Mouse (Mus musculus) MEL (cell line): ENCODE measurements at regions not wholly inside any gene's neighbourhood (a gene's known extent, or its start where the extent isn't known, plus 50 kb on each side); places are given as distances from the start of the nearest gene placed in this dataset.

Source experiments
- DNase-seq: peaks from one replicate; pipeline ENCODE4 v3.0.0; 2011; ENCODE audit warnings: low read depth, low spot score
- H3K27ac ChIP-seq: 2 replicates; pipeline ENCODE4 v1.5.1; 2012; ENCODE audit warnings: low read depth, mild to moderate bottlenecking, control low read depth, low read length, moderate library complexity; ENCODE audit not compliant: control insufficient read depth
- H3K27me3 ChIP-seq, 2 experiments: fragments of 150-350 bp in 1 of 2; sonication (generic) in 1 of 2; 2 replicates each; pipeline ENCODE4 v1.6.1; 2012; ENCODE audit warnings: low read length in 2 of 2, mild to moderate bottlenecking in 2 of 2, improper control_type of control experiment in 1 of 2, moderate library complexity in 1 of 2; ENCODE audit not compliant: insufficient read depth in 2 of 2, control insufficient read depth in 1 of 2
- H3K36me3 ChIP-seq, 2 experiments: 2 replicates each; pipeline ENCODE4 v1.6.1; 2012 to 2014; ENCODE audit warnings: low read length in 2 of 2, improper control_type of control experiment in 1 of 2, inconsistent platforms in 1 of 2, mild to moderate bottlenecking in 1 of 2; ENCODE audit not compliant: insufficient read depth in 2 of 2, control insufficient read depth in 1 of 2
- H3K4me1 ChIP-seq, 2 experiments: fragments of 150-350 bp in 1 of 2; sonication (generic) in 1 of 2; 2 replicates each; pipeline ENCODE4 v1.6.1; 2012; ENCODE audit warnings: low read length in 2 of 2, improper control_type of control experiment in 1 of 2, mild to moderate bottlenecking in 1 of 2; ENCODE audit not compliant: insufficient read depth in 2 of 2, control insufficient read depth in 1 of 2
- H3K4me3 ChIP-seq, 2 experiments: fragments of 150-350 bp in 1 of 2; sonication (generic) in 1 of 2; 2 replicates each; pipeline ENCODE4 v1.5.1; 2012; ENCODE audit warnings: low read depth in 2 of 2, low read length in 2 of 2, mild to moderate bottlenecking in 2 of 2, moderate library complexity in 2 of 2, control low read depth in 1 of 2, improper control_type of control experiment in 1 of 2; ENCODE audit not compliant: control insufficient read depth in 1 of 2, insufficient read depth in 1 of 2
- H3K79me2 ChIP-seq: 2 replicates; pipeline ENCODE4 v1.6.1; 2012; ENCODE audit warnings: mild to moderate bottlenecking, low read length, moderate library complexity; ENCODE audit not compliant: control insufficient read depth, poor library complexity, insufficient read depth
- H3K9ac ChIP-seq: 2 replicates; pipeline ENCODE4 v1.6.1; 2012; ENCODE audit warnings: low read depth, mild to moderate bottlenecking, control low read depth, low read length, moderate library complexity; ENCODE audit not compliant: control insufficient read depth, poor library complexity, severe bottlenecking
- H3K9me3 ChIP-seq: fragments of 150-350 bp; sonication (generic); replicated peaks from 2 replicates; pipeline ENCODE4 v1.6.1; 2012; ENCODE audit warnings: mild to moderate bottlenecking, low read length, improper control_type of control experiment, moderate library complexity; ENCODE audit not compliant: insufficient read depth
- CHD1 ChIP-seq: IDR thresholded peaks from 2 replicates; pipeline ENCODE4 v1.6.1; 2012; ENCODE audit warnings: low read depth, mild to moderate bottlenecking, inconsistent platforms, low read length, improper control_type of control experiment
- CHD2 ChIP-seq: IDR thresholded peaks from 2 replicates; pipeline ENCODE4 v1.6.1; 2011; ENCODE audit warnings: low read length, improper control_type of control experiment
- HCFC1 ChIP-seq: IDR thresholded peaks from 2 replicates; pipeline ENCODE4 v1.6.1; 2012; ENCODE audit warnings: low read depth, mild to moderate bottlenecking, inconsistent platforms, low read length, improper control_type of control experiment, moderate library complexity
- JUND ChIP-seq: IDR thresholded peaks from 2 replicates; pipeline ENCODE4 v1.6.1; 2011; ENCODE audit warnings: low read depth, mild to moderate bottlenecking, improper control_type of control experiment, low read length
- MAFK ChIP-seq: IDR thresholded peaks from 2 replicates; pipeline ENCODE4 v1.6.1; 2011; ENCODE audit warnings: low read depth, mild to moderate bottlenecking, low read length, improper control_type of control experiment, borderline replicate concordance
- MAX ChIP-seq: IDR thresholded peaks from 2 replicates; pipeline ENCODE4 v1.6.1; 2011; ENCODE audit warnings: low read length, improper control_type of control experiment
- NRF1 ChIP-seq: IDR thresholded peaks from 2 replicates; pipeline ENCODE4 v1.6.1; 2014; ENCODE audit warnings: low read depth, mild to moderate bottlenecking, inconsistent platforms, low read length, improper control_type of control experiment, moderate library complexity; ENCODE audit not compliant: poor library complexity, insufficient read depth, severe bottlenecking
- POLR2AphosphoS5 ChIP-seq: IDR thresholded peaks from 2 replicates; pipeline ENCODE4 v1.6.1; 2012; ENCODE audit warnings: low read depth, borderline replicate concordance, mild to moderate bottlenecking, inconsistent platforms, low read length, moderate library complexity, mixed read lengths
- RAD21 ChIP-seq: IDR thresholded peaks from 2 replicates; pipeline ENCODE4 v1.6.1; 2011; ENCODE audit warnings: mild to moderate bottlenecking, low read depth, low read length, improper control_type of control experiment
- SIN3A ChIP-seq: IDR thresholded peaks from 2 replicates; pipeline ENCODE4 v1.6.1; 2012; ENCODE audit warnings: low read length, improper control_type of control experiment, inconsistent platforms
- TAL1 ChIP-seq: IDR thresholded peaks from 2 replicates; pipeline ENCODE4 v1.6.1; 2012; ENCODE audit warnings: mild to moderate bottlenecking, inconsistent platforms, low read length, moderate library complexity, mixed read lengths
- ZKSCAN1 ChIP-seq: IDR thresholded peaks from 2 replicates; pipeline ENCODE4 v1.6.1; 2012; ENCODE audit warnings: low read depth, mild to moderate bottlenecking, inconsistent platforms, low read length, improper control_type of control experiment, moderate library complexity
- ZMIZ1 ChIP-seq: IDR thresholded peaks from 2 replicates; pipeline ENCODE4 v1.6.1; 2012; ENCODE audit warnings: low read depth, mild to moderate bottlenecking, inconsistent platforms, low read length, improper control_type of control experiment, moderate library complexity

GRCm38 (mm10) chr5:45042914-45043313, 243.4 kb upstream of the Ldb2 start:
- no peak for TF ChIP-seq CHD1
- TF ChIP-seq HCFC1, result no peak
- TF ChIP-seq NRF1, result no peak
- Histone ChIP-seq H3K9ac (no peak overlapping the region), H3K27me3 (no peaks in the 10 kb centered on the region), H3K9me3 (no peaks in the 10 kb centered on the region), H3K4me1 (no peaks in the 10 kb centered on the region), H3K27ac (no peak overlapping the region), H3K36me3 (no peaks in the 10 kb centered on the region), H3K79me2 (no peaks in the 10 kb centered on the region), H3K4me3 (no peak overlapping the region)
- DNase-seq, result no peak

DNA sequence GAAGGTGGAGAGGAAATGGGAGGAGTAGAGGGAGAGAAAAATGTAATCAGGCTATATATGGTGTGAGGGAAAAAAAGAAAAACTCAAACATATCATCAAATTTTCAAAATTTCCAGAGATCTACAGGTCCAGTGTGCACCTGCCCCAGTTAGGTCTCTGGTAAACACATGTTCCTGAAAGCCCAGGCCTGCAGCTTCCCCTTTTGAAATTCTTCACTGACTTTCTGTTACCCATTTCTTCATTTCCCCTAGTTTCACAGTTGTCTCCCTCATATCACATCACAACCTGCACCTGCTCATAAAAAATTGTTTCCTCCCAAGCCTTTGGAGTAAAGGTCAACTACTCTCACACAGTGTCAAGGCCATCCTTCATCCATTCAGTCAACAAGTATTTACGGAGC, 236.9 kb upstream of the Ldb2 start:
- H3K27ac ChIP-seq, result no peak overlapping the region
- TF ChIP-seq JUND (no peak), NRF1 (no peak), POLR2AphosphoS5 (no peak), TAL1 (no peak), SIN3A (no peak), HCFC1 (no peak), RAD21 (no peak), MAFK (no peak), CHD2 (no peak), MAX (no peak), ZMIZ1 (no peak), ZKSCAN1 (no peak)
- TF ChIP-seq, all 39 proteins: peak for 0
- H3K27me3 ChIP-seq, result no peaks in the 10 kb centered on the region; a peak in 1 of 4 replicates
- no peak overlapping the region for H3K4me3 ChIP-seq
- H3K9ac ChIP-seq, result no peak overlapping the region
- no peaks in the 10 kb centered on the region for H3K9me3 ChIP-seq
- no peaks in the 10 kb centered on the region for H3K79me2 ChIP-seq
- H3K36me3 ChIP-seq, result no peaks in the 10 kb centered on the region
- H3K4me1 ChIP-seq, result no peaks in the 10 kb centered on the region
- DNase-seq, result no peak

GRCm38 (mm10) chr5:45033146-45033545, 233.7 kb upstream of the Ldb2 start:
- no peaks in the 10 kb centered on the region for H3K36me3 ChIP-seq
- DNase-seq, result no peak
- no peaks in the 10 kb centered on the region for H3K9me3 ChIP-seq
- H3K79me2 ChIP-seq, result no peaks in the 10 kb centered on the region
- TF ChIP-seq JUND, result no peak
- H3K4me3 ChIP-seq, result no peak overlapping the region
- no peak overlapping the region for H3K27ac ChIP-seq
- no peaks in the 10 kb centered on the region for H3K4me1 ChIP-seq
- H3K9ac ChIP-seq, result no peak overlapping the region
- no peaks in the 10 kb centered on the region; a peak in 1 of 4 replicates for H3K27me3 ChIP-seq
